Mouse (Mus musculus) CD4-positive, CD25-positive, alpha-beta regulatory T cell, adult 2 months (primary cell): ENCODE data around the gene Plbd1.

Source experiments
- DNase-seq: peaks from one replicate; pipeline ENCODE4 v3.0.0-alpha.2; 2012; ENCODE audit warnings: low read depth, low spot score

Gene Plbd1

GRCm38 (mm10) chr6:136653331-136653730 lies 8.4 kb downstream of the Plbd1 start:
- DNase-seq, result no peak

GRCm38 (mm10) chr6:136650664-136651063 lies 11.1 kb downstream of the Plbd1 start:
- no peak for DNase-seq

GRCm38 (mm10) chr6:136647455-136647861 lies 14.3 kb downstream of the Plbd1 start:
- no peak for DNase-seq

- DNase-seq, result no peak
Observed at GRCm38 (mm10) chr6:136646207-136646606, 15.5 kb downstream of the Plbd1 start.

- no peak for DNase-seq
Observed at GRCm38 (mm10) chr6:136645754-136646153, 16.0 kb downstream of the Plbd1 start.

GRCm38 (mm10) chr6:136644171-136644570 lies 17.6 kb downstream of the Plbd1 start:
- DNase-seq, result peak; percentile 20

- no peak for DNase-seq
Observed at GRCm38 (mm10) chr6:136634982-136635381, 26.7 kb downstream of the Plbd1 start.

GRCm38 (mm10) chr6:136633719-136634118 lies 28.0 kb downstream of the Plbd1 start:
- DNase-seq, result no peak

GRCm38 (mm10) chr6:136633154-136633553 lies 28.6 kb downstream of the Plbd1 start:
- DNase-seq, result no peak

- DNase-seq, result no peak
Observed at GRCm38 (mm10) chr6:136631945-136632534, 29.7 kb downstream of the Plbd1 start.

GRCm38 (mm10) chr6:136631519-136631918 lies 30.2 kb downstream of the Plbd1 start:
- no peak for DNase-seq

GRCm38 (mm10) chr6:136629639-136630038 lies 32.1 kb downstream of the Plbd1 start:
- DNase-seq, result no peak

- no peak for DNase-seq
Observed at GRCm38 (mm10) chr6:136625421-136625820, 36.3 kb downstream of the Plbd1 start.

- DNase-seq, result peak; percentile 86
Observed at GRCm38 (mm10) chr6:136620361-136621139, 41.2 kb downstream of the Plbd1 start.

- DNase-seq, result no peak
Observed at GRCm38 (mm10) chr6:136614156-136614555, 47.6 kb downstream of the Plbd1 start.

GRCm38 (mm10) chr6:136612312-136612711 lies 49.4 kb downstream of the Plbd1 start:
- peak; percentile 37 for DNase-seq

GRCm38 (mm10) chr6:136611351-136612215 lies 50.1 kb downstream of the Plbd1 start:
- no peak for DNase-seq

GRCm38 (mm10) chr6:136602601-136603000 lies 59.1 kb downstream of the Plbd1 start:
- DNase-seq, result no peak

- DNase-seq, result no peak
Observed at GRCm38 (mm10) chr6:136594541-136594940, 67.2 kb downstream of the Plbd1 start.

- DNase-seq, result no peak
Observed at GRCm38 (mm10) chr6:136590739-136591138, 71.0 kb downstream of the Plbd1 start.

GRCm38 (mm10) chr6:136566002-136566401 lies 95.7 kb downstream of the Plbd1 start:
- no peak for DNase-seq
